Mouse (Mus musculus) gastrocnemius, postnatal 10 days (tissue): ENCODE results near the gene Tsc22d1. TPM values are rescaled to one million over a fixed set of nuclear protein-coding genes. Genes with fewer than 3 reads are reported as not detected.

ENCODE experiments used
- total RNA-seq, 2 experiments: library from RNA; stranded (reverse); gene quantifications; 2 replicates each; pipeline ENCODE4 v1.2.3; 2021

Tsc22d1 gene
- total RNA-seq, 2 experiments from 2014 or later: 155 to 161 TPM

Other genes with a start within 250 kb of the Tsc22d1 start
- 1 to 10 TPM; 1.8 to 2.4 TPM for gene Serp2, start 141.9 kb downstream of the Tsc22d1 start, total RNA-seq